Mouse (Mus musculus) embryonic facial prominence, embryonic 15.5 days (tissue): ENCODE data around the gene Mmp20. TPM values are rescaled to one million over a fixed set of nuclear protein-coding genes. Genes with fewer than 3 reads are reported as not detected.
A peak's percentile ranks its signal among the peaks of the same experiment; 100 is the strongest.

Experiments
- ATAC-seq: fragments of 200-750 bp; cut with Nextera tagmentation; 2 replicates; pipeline ENCODE4 v1.8.0; 2017; ENCODE audit warnings: low read depth, moderate TSS enrichment; ENCODE audit not compliant: insufficient number of reproducible peaks, low FRiP score, low TSS enrichment
- H3K27ac ChIP-seq: fragments of 300-500 bp; sonication (generic); replicated peaks from 2 replicates; pipeline ENCODE4 v1.5.1; 2015; ENCODE audit warnings: mild to moderate bottlenecking, inconsistent platforms
- H3K27me3 ChIP-seq: fragments of 300-500 bp; sonication (generic); 2 replicates; pipeline ENCODE4 v1.6.1; 2015; ENCODE audit warnings: inconsistent platforms
- H3K36me3 ChIP-seq: fragments of 300-500 bp; sonication (generic); 2 replicates; pipeline ENCODE4 v1.6.1; 2015; ENCODE audit warnings: mild to moderate bottlenecking, inconsistent platforms
- H3K4me1 ChIP-seq: fragments of 300-500 bp; sonication (generic); 2 replicates; pipeline ENCODE4 v1.6.1; 2015; ENCODE audit warnings: inconsistent platforms
- H3K4me2 ChIP-seq: fragments of 300-500 bp; sonication (generic); replicated peaks from 2 replicates; pipeline ENCODE4 v1.6.1; 2015; ENCODE audit warnings: mild to moderate bottlenecking, inconsistent platforms
- H3K4me3 ChIP-seq: fragments of 300-500 bp; sonication (generic); replicated peaks from 2 replicates; pipeline ENCODE4 v1.5.1; 2015; ENCODE audit warnings: mild to moderate bottlenecking, inconsistent platforms
- H3K9ac ChIP-seq: fragments of 300-500 bp; sonication (generic); 2 replicates; pipeline ENCODE4 v1.6.1; 2015; ENCODE audit warnings: inconsistent platforms
- H3K9me3 ChIP-seq: fragments of 300-500 bp; sonication (generic); replicated peaks from 2 replicates; pipeline ENCODE4 v1.6.1; 2016; ENCODE audit warnings: inconsistent platforms
- WGBS: fragments of 180-500 bp; shearing (Covaris S2); methylation state at CpG from one replicate; pipeline ENCODE4 v1.1.7; 2015; 5-methylcytosine and 5-hydroxymethylcytosine counted together
- polyA plus RNA-seq: library from polyadenylated mRNA; unstranded; fragments of >200 nt; fragmentation: Nextera tagmentation; extraction: Ambion mirVana; gene quantifications from 2 replicates; pipeline ENCODE4 v1.2.1, GENCODE M21; 2015

Gene Mmp20
- polyA plus RNA-seq, result not detected in 2 replicates

DNA sequence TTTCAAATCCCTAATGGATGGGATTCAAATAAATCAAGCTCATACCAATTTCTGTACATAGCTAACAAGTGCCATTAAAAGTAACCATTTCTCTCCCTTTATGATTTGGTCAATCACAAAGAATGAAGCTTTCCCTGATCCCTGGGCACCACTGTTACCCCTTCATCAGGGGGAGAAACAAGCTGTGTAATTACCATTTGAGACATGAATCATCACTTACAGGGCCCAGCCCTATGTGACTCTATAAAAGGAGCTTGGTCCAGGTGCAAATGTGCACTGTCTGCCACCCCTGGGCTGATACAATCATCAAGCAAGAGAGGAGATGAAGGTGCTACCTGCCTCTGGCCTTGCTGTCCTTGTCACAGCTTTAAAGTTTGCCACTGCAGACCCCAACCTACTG, at the start of gene Mmp20:
Gene Mmp20 (plus strand): TSS at position 301 of the 400 bp plus-strand sequence.
- ATAC-seq, result no peak
- no peaks in the 10 kb centered on the region for H3K27me3 ChIP-seq
- H3K9ac ChIP-seq, result no peak within 1 kb of the TSS
- H3K4me3 ChIP-seq, result no peak within 1 kb of the TSS
- H3K4me2 ChIP-seq, result no peak within 1 kb of the TSS
- H3K9me3 ChIP-seq, result no peaks in the 10 kb centered on the region
- no peaks in the 10 kb centered on the region for H3K4me1 ChIP-seq
- H3K36me3 ChIP-seq, result no peaks in the 10 kb centered on the region
- no peak within 1 kb of the TSS for H3K27ac ChIP-seq

DNA sequence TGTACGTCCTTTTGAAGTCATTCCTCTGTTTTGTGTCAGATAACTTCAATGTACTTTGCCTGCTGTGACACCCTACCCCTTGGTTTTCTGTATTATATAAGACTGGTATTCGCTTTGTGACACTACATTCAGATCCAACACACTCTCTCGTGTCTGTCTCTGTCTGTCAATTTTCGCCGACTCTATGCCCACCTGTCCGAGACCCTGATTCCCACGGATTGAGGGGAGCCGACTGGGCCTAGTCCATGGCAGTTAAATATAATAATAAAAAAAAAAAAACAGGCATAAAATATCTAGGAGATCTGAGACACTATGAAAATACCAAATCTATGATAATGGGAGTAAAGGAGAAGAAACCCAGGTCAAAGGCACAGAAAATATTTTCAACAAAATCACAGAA, 38.0 kb upstream of the Mmp20 start:
- no peak overlapping the region for H3K4me2 ChIP-seq
- H3K36me3 ChIP-seq, result no peaks in the 10 kb centered on the region
- no peak for ATAC-seq
- 66% methylated on average over 8 of the region's 8 CpGs for WGBS
- H3K4me1 ChIP-seq, result no peaks in the 10 kb centered on the region
- no peak overlapping the region for H3K27ac ChIP-seq
- no peak overlapping the region for H3K9ac ChIP-seq
- no peak overlapping the region for H3K4me3 ChIP-seq
- no peaks in the 10 kb centered on the region for H3K27me3 ChIP-seq
- H3K9me3 ChIP-seq, result no peaks in the 10 kb centered on the region

GRCm38 (mm10) chr9:7593272-7593812, 34.7 kb upstream of the Mmp20 start:
- Histone ChIP-seq H3K27ac (no peak overlapping the region), H3K9me3 (no peaks in the 10 kb centered on the region), H3K4me3 (no peak overlapping the region), H3K27me3 (no peaks in the 10 kb centered on the region), H3K9ac (no peak overlapping the region), H3K4me2 (no peak overlapping the region), H3K36me3 (no peaks in the 10 kb centered on the region), H3K4me1 (no peaks in the 10 kb centered on the region)
- no peak for ATAC-seq
- whole genome bisulfite sequencing, result 80% methylated on average over 3 of the region's 3 CpGs

- Histone ChIP-seq H3K4me1 (no peaks in the 10 kb centered on the region), H3K4me2 (peak overlapping the region; percentile 52), H3K27me3 (no peaks in the 10 kb centered on the region), H3K9ac (no peak overlapping the region), H3K4me3 (peak overlapping the region; percentile 43), H3K27ac (no peak overlapping the region; the same call in 1 of the 2 replicates), H3K36me3 (no peaks in the 10 kb centered on the region), H3K9me3 (no peaks in the 10 kb centered on the region)
- peak; percentile 93 for ATAC-seq
- 5% methylated on average over 6 of the region's 6 CpGs for WGBS
These were observed 33.1 kb upstream of the Mmp20 start for GRCm38 (mm10) chr9:7594816-7595540.

DNA sequence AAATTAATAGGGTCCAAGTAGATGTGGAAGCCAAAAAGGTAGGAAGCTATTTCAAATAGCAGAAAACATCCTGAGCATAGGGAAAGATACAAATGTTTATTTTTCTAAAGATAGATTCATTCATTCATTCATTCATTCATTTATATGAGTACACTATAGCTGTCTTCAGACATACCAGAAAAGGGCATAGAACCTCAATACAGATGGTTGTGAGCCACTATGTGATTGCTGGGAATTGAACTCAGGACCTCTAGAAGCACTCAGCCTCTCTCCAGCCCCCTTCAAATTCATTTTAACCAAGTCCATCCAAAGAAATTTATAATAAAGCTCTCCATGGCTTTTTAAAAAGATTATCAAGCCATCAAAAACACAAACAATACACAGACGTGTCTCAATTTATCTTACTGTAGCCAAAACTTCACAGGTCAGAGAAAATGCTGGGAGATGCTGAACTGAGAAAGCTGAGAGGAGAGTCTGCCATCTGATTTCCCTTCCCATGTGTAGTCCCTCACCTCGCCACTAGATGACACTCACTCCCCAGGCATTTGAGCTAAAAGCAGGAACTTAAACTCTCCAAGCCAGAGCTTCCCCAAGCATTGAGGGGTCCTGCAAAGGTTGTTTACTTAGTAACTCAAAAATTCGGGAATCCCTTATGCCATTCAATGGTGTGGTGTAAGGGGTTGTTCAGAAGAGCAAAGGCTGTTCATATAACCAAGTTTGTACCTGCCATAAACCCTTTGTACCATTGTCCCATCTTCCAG, 24.9 kb upstream of the Mmp20 start:
- peaks cover 5% of the 10 kb centered on the region; the same call in 1 of the 2 replicates for H3K4me1 ChIP-seq
- H3K27ac ChIP-seq, result no peak overlapping the region
- 2% methylated on average over 3 of the region's 3 CpGs for WGBS
- no peak overlapping the region for H3K9ac ChIP-seq
- H3K9me3 ChIP-seq, result no peaks in the 10 kb centered on the region
- H3K4me2 ChIP-seq, result no peak overlapping the region
- H3K4me3 ChIP-seq, result no peak overlapping the region
- ATAC-seq, result no peak
- no peaks in the 10 kb centered on the region for H3K27me3 ChIP-seq
- H3K36me3 ChIP-seq, result no peaks in the 10 kb centered on the region

- H3K27me3 ChIP-seq, result no peaks in the 10 kb centered on the region
- no peak overlapping the region for H3K4me2 ChIP-seq
- peak; percentile 51; the same call in 1 of the 2 replicates for ATAC-seq
- no peak overlapping the region for H3K27ac ChIP-seq
- no peak overlapping the region for H3K9ac ChIP-seq
- peaks cover 5% of the 10 kb centered on the region; the same call in 1 of the 2 replicates for H3K4me1 ChIP-seq
- 43% methylated on average over 6 of the region's 6 CpGs for WGBS
- H3K36me3 ChIP-seq, result no peaks in the 10 kb centered on the region
- H3K4me3 ChIP-seq, result no peak overlapping the region
- H3K9me3 ChIP-seq, result no peaks in the 10 kb centered on the region
These were observed 24.0 kb upstream of the Mmp20 start for GRCm38 (mm10) chr9:7604005-7604404.

GRCm38 (mm10) chr9:7605638-7606037, 22.4 kb upstream of the Mmp20 start:
- Histone ChIP-seq H3K4me2 (no peak overlapping the region), H3K27ac (no peak overlapping the region), H3K36me3 (no peaks in the 10 kb centered on the region), H3K4me1 (peaks cover 5% of the 10 kb centered on the region; the same call in 1 of the 2 replicates), H3K9me3 (no peaks in the 10 kb centered on the region), H3K27me3 (no peaks in the 10 kb centered on the region), H3K4me3 (no peak overlapping the region), H3K9ac (no peak overlapping the region)
- no peak for ATAC-seq
- 86% methylated on average over 12 of the region's 12 CpGs for WGBS

GRCm38 (mm10) chr9:7622582-7622981, 5.4 kb upstream of the Mmp20 start:
- H3K4me2 ChIP-seq, result no peak overlapping the region
- no peak overlapping the region for H3K4me3 ChIP-seq
- no peak overlapping the region for H3K9ac ChIP-seq
- no peak overlapping the region for H3K27ac ChIP-seq
- H3K27me3 ChIP-seq, result no peaks in the 10 kb centered on the region
- ATAC-seq, result no peak
- WGBS, result 74% methylated on average over 3 of the region's 3 CpGs
- H3K9me3 ChIP-seq, result no peaks in the 10 kb centered on the region
- no peaks in the 10 kb centered on the region for H3K4me1 ChIP-seq
- no peaks in the 10 kb centered on the region for H3K36me3 ChIP-seq

GRCm38 (mm10) chr9:7633936-7634335, 5.9 kb downstream of the Mmp20 start:
- WGBS, result 26% methylated on average over 5 of the region's 5 CpGs
- Histone ChIP-seq H3K27ac (no peak overlapping the region), H3K27me3 (no peaks in the 10 kb centered on the region), H3K9me3 (no peaks in the 10 kb centered on the region), H3K36me3 (no peaks in the 10 kb centered on the region), H3K4me1 (no peaks in the 10 kb centered on the region), H3K9ac (no peak overlapping the region), H3K4me2 (no peak overlapping the region), H3K4me3 (no peak overlapping the region)
- ATAC-seq, result no peak

DNA sequence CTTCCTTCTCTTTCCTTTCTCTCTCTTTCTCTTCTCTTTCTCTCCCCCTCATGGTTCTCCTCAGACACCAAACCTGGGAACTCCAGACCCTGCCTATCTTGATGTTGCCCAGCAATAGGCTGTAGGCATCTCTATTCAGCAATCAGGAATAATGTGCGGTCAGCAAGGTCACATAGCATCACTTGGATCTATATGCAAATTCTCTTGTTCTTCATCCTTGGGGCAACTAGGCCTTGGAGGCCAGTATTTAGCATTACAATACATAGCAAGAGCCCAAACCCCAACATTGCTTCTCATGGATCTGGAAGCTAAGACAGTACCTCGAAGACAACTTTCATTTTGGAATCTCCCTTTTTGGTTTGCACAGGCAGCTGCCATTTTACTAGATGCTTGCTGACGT, 19.9 kb downstream of the Mmp20 start:
- H3K36me3 ChIP-seq, result no peaks in the 10 kb centered on the region
- no peaks in the 10 kb centered on the region for H3K27me3 ChIP-seq
- no peaks in the 10 kb centered on the region for H3K4me1 ChIP-seq
- no peaks in the 10 kb centered on the region for H3K9me3 ChIP-seq
- H3K27ac ChIP-seq, result no peak overlapping the region
- no peak overlapping the region for H3K4me3 ChIP-seq
- no peak for ATAC-seq
- H3K9ac ChIP-seq, result no peak overlapping the region
- no peak overlapping the region for H3K4me2 ChIP-seq
- WGBS, result 81% methylated on average over 3 of the region's 3 CpGs

GRCm38 (mm10) chr9:7650397-7651180, 22.6 kb downstream of the Mmp20 start:
- Histone ChIP-seq H3K36me3 (no peaks in the 10 kb centered on the region), H3K4me3 (no peak overlapping the region), H3K27me3 (no peaks in the 10 kb centered on the region), H3K9ac (no peak overlapping the region), H3K27ac (no peak overlapping the region), H3K4me2 (no peak overlapping the region), H3K9me3 (no peaks in the 10 kb centered on the region), H3K4me1 (no peaks in the 10 kb centered on the region)
- no peak for ATAC-seq
- WGBS, result 68% methylated on average over 5 of the region's 5 CpGs
